Mouse (Mus musculus): Measurements from ENCODE around the gene Wdr83. TPM values are rescaled to one million over a fixed set of nuclear protein-coding genes. Genes with fewer than 3 reads are reported as not detected.
"Not testable (repeated sequence)": the region's sequence is repeated elsewhere in the genome, so short reads cannot be mapped to it uniquely, and the experiment has no call there.

Gene Wdr83
- polyA plus RNA-seq, 1 experiment: 64.9 TPM

DNA sequence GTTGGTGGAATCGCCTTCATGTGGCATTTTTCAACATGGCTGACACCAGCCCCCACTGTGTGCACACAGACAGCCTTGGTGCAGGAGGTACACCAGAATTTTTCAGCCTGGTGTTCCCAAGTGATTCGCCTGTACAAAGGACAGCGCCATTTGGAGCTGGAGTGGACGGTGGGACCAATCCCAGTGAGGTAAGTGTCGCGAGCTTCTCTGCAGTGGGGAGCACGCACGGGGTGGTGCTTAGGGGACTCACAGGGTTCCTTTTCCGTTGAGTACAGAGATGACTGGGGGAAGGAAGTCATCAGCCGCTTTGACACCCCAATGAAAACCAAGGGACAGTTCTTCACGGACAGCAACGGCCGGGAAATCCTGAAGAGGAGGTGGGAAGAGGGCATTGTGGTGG, 13.9 kb upstream of the Wdr83 start:
- no peak for DNase-seq (ENCODE audit: low read depth)
- TF ChIP-seq CTCF (IDR thresholded peaks at IDR 0.05; ENCODE audit: borderline replicate concordance, extremely low read depth, insufficient read depth, insufficient read length): no peak
- TF ChIP-seq POLR2A (IDR thresholded peaks at IDR 0.05; ENCODE audit: borderline replicate concordance, extremely low read depth, insufficient read depth, insufficient read length, poor library complexity, severe bottlenecking): no peak

DNA sequence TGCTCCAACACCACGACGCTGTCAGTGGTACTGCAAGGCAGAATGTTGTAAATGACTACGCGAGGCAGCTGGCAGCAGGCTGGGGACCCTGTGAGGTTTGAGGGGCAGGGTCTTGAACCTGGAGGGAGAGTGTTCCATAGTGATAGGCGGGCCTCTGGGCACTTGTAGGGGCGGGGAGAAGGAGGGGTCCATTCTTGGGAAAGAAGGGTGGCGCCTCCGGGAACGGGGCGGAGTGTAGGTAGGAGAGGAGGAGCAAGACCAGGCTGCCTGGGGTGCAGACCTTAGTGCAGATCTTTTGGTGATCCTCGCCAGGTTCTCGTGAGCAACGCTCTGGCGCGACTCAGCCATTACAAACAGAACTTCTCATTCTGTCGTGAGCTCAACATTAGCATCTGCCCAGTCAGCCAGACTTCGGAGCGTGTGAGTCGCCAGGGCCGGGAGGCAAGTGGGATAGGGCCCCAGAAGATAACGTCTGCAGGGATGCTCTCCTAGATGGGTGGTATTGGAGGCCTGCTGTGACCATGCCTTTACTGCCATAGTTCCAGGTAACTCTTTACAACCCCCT, 10.5 kb upstream of the Wdr83 start:
- TF ChIP-seq CTCF (IDR thresholded peaks at IDR 0.05; ENCODE audit: borderline replicate concordance, extremely low read depth, insufficient read depth, insufficient read length): no peak
- TF ChIP-seq POLR2A (IDR thresholded peaks at IDR 0.05; ENCODE audit: borderline replicate concordance, extremely low read depth, insufficient read depth, insufficient read length, poor library complexity, severe bottlenecking): no peak
- no peak for DNase-seq (ENCODE audit: low read depth)

DNA sequence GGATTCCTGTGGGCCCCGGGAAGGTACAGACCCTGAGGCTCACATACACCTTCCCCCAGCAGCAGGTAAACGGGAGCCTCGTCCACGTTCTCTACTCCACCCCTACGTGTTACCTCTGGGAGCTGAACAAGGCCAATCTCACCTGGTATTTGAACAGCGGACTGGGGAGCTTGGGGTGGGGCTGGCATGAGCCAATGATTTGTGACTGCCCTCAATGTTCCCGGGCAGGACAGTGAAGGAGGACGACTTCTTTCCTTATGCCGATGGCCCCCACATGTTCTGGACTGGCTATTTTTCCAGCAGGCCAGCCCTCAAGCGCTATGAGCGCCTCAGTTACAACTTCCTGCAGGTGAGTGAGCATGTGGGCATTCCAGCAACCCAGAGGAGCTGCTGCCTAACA, 9.8 kb upstream of the Wdr83 start:
- DNase-seq (ENCODE audit: low read depth): no peak

DNA sequence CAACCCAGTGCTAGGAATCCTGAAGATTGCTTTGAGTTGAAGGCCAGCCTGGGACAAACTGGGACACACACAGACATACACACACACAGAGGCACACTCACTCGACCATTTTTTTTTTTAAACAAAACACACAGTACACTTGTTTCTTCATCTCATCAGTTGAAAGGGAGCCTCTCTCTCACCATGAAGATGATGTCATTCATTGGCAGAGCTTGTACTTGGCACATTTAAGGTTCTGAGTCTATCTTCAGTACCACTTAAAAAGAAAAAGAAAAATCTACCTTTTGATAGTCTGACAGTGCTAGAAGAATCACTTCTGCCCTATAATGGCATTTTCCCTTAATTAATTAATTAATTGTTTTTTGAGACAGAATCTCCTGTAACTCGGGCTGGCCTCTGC, 7.7 kb upstream of the Wdr83 start:
- TF ChIP-seq POLR2A (IDR thresholded peaks at IDR 0.05; ENCODE audit: borderline replicate concordance, extremely low read depth, insufficient read depth, insufficient read length, poor library complexity, severe bottlenecking) (no peak), CTCF (IDR thresholded peaks at IDR 0.05; ENCODE audit: borderline replicate concordance, extremely low read depth, insufficient read depth, insufficient read length) (no peak)
- no peak for DNase-seq (ENCODE audit: low read depth)

More for the DNA sequence above, 9.8 kb upstream of the Wdr83 start:
- no peak for TF ChIP-seq CTCF (IDR thresholded peaks at IDR 0.05; ENCODE audit: borderline replicate concordance, extremely low read depth, insufficient read depth, insufficient read length)
- no peak for TF ChIP-seq POLR2A (IDR thresholded peaks at IDR 0.05; ENCODE audit: borderline replicate concordance, extremely low read depth, insufficient read depth, insufficient read length, poor library complexity, severe bottlenecking)

DNA sequence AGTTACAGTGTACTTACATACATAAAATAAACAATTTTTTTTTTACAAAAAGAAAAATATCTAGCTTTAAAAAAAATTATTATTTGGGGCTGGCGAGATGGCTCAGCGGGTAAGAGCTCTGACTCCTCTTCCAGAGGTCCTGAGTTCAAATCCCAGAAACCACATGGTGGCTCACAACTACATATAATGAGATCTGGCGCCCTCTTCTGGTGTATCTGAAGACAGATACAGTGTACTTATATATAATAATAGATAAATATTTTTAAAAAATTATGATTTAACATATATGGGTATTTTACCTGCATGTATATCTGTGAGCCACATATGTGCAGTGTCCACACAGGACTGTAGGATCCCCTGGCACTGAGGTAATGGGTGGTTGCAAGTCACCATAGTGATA, 5.1 kb upstream of the Wdr83 start:
- no peak for DNase-seq (ENCODE audit: low read depth)

DNA sequence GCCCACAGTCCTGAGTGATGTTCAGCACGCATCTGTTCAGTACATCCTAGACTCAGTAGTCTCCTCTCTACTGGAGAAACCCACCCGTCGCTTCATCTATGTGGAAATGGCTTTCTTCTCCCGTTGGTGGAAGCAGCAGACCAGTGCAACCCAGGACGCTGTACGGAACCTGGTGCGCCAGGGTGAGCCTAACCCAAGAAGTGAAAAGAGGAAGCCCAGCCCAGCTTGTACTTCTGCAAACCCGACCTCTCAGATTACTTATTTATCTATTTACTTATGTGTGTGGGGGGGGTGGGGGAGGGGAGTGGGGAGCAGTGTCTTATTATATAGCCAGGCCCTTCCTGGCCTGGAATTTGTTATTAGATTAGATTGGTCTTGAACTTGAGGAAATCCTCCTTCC, 3.5 kb upstream of the Wdr83 start:
- DNase-seq (ENCODE audit: low read depth): no peak
- TF ChIP-seq POLR2A (IDR thresholded peaks at IDR 0.05; ENCODE audit: borderline replicate concordance, extremely low read depth, insufficient read depth, insufficient read length, poor library complexity, severe bottlenecking): no peak
- no peak for TF ChIP-seq CTCF (IDR thresholded peaks at IDR 0.05; ENCODE audit: borderline replicate concordance, extremely low read depth, insufficient read depth, insufficient read length)

More for the DNA sequence above, 5.1 kb upstream of the Wdr83 start:
- TF ChIP-seq CTCF (IDR thresholded peaks at IDR 0.05; ENCODE audit: borderline replicate concordance, extremely low read depth, insufficient read depth, insufficient read length): no peak

DNA sequence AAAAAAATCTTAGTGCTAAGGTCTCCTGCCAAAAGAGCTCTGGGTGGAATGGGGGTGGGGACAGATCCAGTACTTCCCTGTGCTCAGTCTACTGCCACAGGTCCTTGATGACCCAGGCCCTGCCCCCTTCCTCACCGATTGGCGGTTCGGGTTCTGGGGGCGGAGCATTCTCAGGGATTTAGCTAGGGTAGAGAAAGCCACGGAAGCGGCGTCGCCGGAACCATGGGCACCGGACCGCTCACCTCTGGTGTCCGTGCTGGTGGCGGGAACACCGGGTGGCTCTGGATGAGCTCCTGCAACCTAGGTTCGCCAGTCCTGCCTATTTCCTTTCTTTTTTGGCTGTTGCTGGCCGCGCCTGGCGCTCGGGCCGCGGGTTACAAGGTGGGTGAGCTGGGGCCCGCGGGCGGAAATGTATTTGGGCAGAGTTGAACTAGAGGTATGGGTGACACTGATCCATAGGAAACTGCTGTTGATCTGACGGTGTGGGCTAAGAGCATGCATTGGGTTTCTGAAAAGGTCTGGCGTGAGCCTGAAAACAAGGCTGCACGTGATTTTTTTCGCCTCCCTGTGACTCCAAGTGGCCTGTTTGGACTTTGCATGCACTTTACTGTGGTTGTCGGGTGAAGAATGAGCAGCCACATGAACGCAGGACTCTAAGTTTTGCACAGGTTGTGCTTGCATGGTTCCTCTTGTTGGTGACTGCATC, 2.2 kb upstream of the Wdr83 start, which contains the start of gene Man2b1:
Gene Man2b1, plus strand, starts transcription at position 163 of the 706 bp plus-strand sequence.
- TF ChIP-seq CTCF (IDR thresholded peaks at IDR 0.05; ENCODE audit: borderline replicate concordance, extremely low read depth, insufficient read depth, insufficient read length) (peak; percentile 43; the same call in 1 of the 2 replicates), POLR2A (IDR thresholded peaks at IDR 0.05; ENCODE audit: borderline replicate concordance, extremely low read depth, insufficient read depth, insufficient read length, poor library complexity, severe bottlenecking) (no peak)
- DNase-seq (ENCODE audit: low read depth): peak; percentile 87

DNA sequence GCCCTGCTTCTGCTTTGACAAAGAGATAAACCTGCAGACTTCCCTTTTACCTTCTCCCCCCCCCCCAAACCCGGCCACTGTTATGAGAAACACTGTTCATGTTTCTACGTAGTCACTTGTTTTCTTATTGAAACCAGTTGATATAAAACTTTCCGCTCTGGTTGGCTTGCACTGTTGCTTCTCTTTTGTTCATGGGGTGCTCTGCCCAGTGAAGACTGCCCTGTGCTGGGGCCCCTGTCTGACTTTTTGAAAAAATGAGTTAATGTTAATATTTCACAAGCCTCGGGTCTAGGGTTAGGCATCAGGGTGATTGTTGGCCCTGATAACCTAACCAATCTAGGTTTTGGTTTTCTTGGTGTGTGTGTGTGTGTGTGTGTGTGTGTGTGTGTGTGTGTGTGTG, 1.1 kb upstream of the Wdr83 start:
- not testable (repeated sequence) for DNase-seq (ENCODE audit: low read depth)

DNA sequence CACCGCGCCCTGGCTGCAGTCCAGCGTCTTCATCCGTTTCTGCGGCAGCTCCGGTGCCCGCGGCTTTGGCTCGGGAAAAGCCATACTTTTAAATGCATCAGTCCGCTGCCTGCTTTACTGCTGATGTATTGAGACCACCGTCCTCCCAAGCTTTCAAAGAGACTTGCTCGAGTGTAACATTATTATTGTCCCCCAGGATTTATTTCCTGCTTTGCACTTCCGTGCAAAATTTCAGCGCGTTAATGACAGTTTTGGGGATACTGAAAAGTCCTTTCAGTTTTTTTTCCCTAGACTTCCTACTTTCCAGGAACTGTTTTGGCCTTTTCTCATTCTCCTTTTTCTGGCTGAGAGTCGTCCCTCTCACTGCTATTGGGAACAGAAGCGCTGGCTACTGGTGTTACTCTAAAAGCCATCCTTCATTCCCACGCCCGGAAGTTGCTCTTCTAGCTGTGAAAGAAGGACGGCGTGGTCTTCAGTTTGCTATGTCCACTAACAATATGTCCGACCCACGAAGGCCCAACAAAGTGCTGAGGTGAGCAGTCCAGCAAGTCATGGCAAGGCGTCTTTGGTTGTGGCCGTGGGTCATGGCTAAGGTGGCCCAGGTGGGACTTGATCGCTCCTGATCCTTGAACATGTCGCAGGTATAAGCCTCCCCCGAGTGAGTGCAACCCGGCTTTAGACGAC, 432 bp downstream of the Wdr83 start, which contains the start of gene Wdr83os:
Gene Wdr83os, plus strand, starts transcription at position 209 of the 684 bp plus-strand sequence.
- TF ChIP-seq POLR2A (IDR thresholded peaks at IDR 0.05; ENCODE audit: borderline replicate concordance, extremely low read depth, insufficient read depth, insufficient read length, poor library complexity, severe bottlenecking): no peak
- TF ChIP-seq CTCF (IDR thresholded peaks at IDR 0.05; ENCODE audit: borderline replicate concordance, extremely low read depth, insufficient read depth, insufficient read length): no peak
- peak; percentile 93 for DNase-seq (ENCODE audit: low read depth)

DNA sequence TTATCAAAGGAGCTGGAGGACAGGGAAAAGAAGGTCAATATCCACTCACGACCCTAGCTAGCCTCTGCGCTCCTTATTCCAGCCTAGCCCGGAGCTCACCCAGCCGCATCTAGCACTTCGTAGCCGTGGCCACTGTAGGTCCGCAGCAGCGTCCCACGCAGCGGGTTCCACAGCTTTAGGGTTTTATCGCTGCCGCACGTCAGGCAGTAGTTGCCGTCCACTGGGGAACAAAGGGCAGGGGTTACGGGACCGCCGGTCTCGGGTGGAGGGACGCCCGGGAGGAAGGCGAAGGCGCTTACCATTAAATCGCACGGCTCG, 933 bp downstream of the Wdr83 start:
- TF ChIP-seq CTCF (IDR thresholded peaks at IDR 0.05; ENCODE audit: borderline replicate concordance, extremely low read depth, insufficient read depth, insufficient read length) (no peak), POLR2A (IDR thresholded peaks at IDR 0.05; ENCODE audit: borderline replicate concordance, extremely low read depth, insufficient read depth, insufficient read length, poor library complexity, severe bottlenecking) (no peak)
- no peak for DNase-seq (ENCODE audit: low read depth)

DNA sequence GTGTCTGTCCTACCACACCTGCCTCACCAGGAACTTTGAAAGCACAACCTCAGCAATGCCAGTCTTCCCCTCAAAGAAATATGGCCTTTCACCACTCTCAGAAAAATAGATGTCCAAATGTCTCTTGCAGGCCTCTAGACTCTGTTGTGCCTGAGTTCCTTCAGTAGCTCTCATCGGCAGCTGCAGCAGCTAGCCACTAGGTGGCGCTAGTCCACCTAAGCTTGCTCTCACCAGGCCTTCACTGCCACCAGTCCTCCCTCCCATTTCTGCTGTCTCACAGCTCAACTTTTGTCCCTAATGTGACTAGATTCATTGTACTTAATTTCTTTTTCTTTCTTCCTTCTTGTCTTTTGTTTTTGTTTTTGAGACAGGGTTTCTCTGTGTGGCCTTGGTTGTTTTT, 4.1 kb downstream of the Wdr83 start:
- TF ChIP-seq CTCF (IDR thresholded peaks at IDR 0.05; ENCODE audit: borderline replicate concordance, extremely low read depth, insufficient read depth, insufficient read length) (peak; percentile 98), POLR2A (IDR thresholded peaks at IDR 0.05; ENCODE audit: borderline replicate concordance, extremely low read depth, insufficient read depth, insufficient read length, poor library complexity, severe bottlenecking) (no peak)

DNA sequence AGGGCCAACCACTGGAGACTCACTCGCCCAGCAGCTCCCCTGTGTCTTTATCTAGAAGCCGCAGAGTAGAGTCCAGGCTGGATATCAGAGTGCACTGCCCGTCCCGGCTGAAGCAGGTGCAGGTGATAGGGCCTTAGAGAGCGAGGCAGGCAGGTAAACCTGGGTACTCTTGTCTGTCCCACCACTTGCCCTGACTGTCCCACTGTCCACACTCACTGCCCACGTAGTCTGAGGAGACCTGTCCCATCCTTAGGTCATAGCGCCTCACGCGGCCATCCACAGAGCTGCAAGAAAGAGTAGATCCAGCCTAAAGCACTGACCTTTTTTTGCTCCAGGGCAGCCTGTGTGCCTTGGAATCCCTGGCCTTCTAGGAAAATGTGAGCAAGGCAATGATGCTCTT, 5.1 kb downstream of the Wdr83 start:
- DNase-seq (ENCODE audit: low read depth): no peak
- no peak for TF ChIP-seq POLR2A (IDR thresholded peaks at IDR 0.05; ENCODE audit: borderline replicate concordance, extremely low read depth, insufficient read depth, insufficient read length, poor library complexity, severe bottlenecking)
- TF ChIP-seq CTCF (IDR thresholded peaks at IDR 0.05; ENCODE audit: borderline replicate concordance, extremely low read depth, insufficient read depth, insufficient read length): peak; percentile 57; the same call in 1 of the 2 replicates

More for the DNA sequence above, 4.1 kb downstream of the Wdr83 start:
- peak; percentile 93 for DNase-seq (ENCODE audit: low read depth)
